Mouse (Mus musculus): Measurements from ENCODE around the gene Fgfr2.
"Not testable (repeated sequence)": the region's sequence is repeated elsewhere in the genome, so short reads cannot be mapped to it uniquely, and the experiment has no call there.

- TF ChIP-seq MAFK (IDR thresholded peaks at IDR 0.05; ENCODE audit: insufficient read depth, low read depth, low read length); ZC3H11A (IDR thresholded peaks at IDR 0.05; ENCODE audit: borderline replicate concordance, low read depth, low read length); ZNF384 (IDR thresholded peaks at IDR 0.05; ENCODE audit: low read depth, low read length): not testable (repeated sequence)
These were observed 2055.0 kb downstream of the Fgfr2 start for GRCm38 (mm10) chr7:131068191-131068590.
